Mouse (Mus musculus): ENCODE measurements around the gene Cfap43. TPM values are rescaled to one million over a fixed set of nuclear protein-coding genes. Genes with fewer than 3 reads are reported as not detected.

The Cfap43 gene
- polyA plus RNA-seq, 1 experiment, result not detected

DNA sequence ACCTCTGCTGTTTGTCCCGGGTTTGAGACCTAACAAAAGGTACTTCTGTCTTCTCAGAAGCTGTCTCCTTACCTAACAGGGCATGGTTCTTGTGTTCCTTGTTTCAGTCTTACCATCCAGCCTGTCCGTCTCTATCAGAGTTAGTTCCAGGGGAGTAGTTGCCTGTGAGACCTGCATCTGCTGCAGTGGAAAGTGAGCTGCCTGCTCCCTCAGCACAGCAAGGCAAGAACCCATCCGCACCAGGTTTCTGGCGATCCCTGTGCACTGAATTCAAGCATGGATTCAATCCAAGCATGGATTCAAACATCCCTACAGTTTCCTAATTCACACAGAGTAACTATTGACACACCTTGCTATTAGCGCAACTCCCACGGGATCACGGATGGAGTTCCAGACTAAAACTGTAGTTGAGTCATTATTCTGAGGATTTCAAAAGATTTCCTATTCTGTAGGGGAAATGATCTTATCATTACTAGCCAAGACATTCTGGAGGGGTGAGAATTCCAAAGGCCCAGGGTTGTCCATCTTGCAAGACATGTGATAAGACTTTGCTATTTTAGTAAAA, 48.9 kb downstream of the Cfap43 start:
- no peak for TF ChIP-seq CTCF (IDR thresholded peaks at IDR 0.05; ENCODE audit: extremely low read depth, insufficient read depth, insufficient read length, insufficient replicate concordance)
- H3K27ac ChIP-seq (ENCODE audit: insufficient read depth, low read length), result no peak overlapping the region
- WGBS, result 88% methylated on average over 7 of the region's 7 CpGs
- H3K4me1 ChIP-seq (ENCODE audit: control insufficient read depth, insufficient read depth, insufficient read length), result no peaks in the 10 kb centered on the region
- no peaks in the 10 kb centered on the region for H3K27me3 ChIP-seq (ENCODE audit: control insufficient read depth, insufficient read depth, low read length)
- DNase-seq (ENCODE audit: low read depth in 1 of 2, low spot score in 2 of 2), result no peak
- no peaks in the 10 kb centered on the region for H3K36me3 ChIP-seq (ENCODE audit: control insufficient read depth, insufficient read depth, low read length)
- H3K4me3 ChIP-seq (ENCODE audit: extremely low read depth, insufficient read depth, insufficient read length), result no peak overlapping the region

GRCm38 (mm10) chr19:47869516-47869915, 49.6 kb downstream of the Cfap43 start:
- no peak for TF ChIP-seq POLR2A (IDR thresholded peaks at IDR 0.05; ENCODE audit: low read depth, low read length)
- no peak for TF ChIP-seq CTCF (IDR thresholded peaks at IDR 0.05; ENCODE audit: extremely low read depth, insufficient read depth, insufficient read length, insufficient replicate concordance)
- no peaks in the 10 kb centered on the region for H3K4me1 ChIP-seq (ENCODE audit: control insufficient read depth, insufficient read depth, insufficient read length)
- DNase-seq (ENCODE audit: low read depth in 1 of 2, low spot score in 2 of 2), result no peak
- H3K27me3 ChIP-seq (ENCODE audit: control insufficient read depth, insufficient read depth, low read length), result no peaks in the 10 kb centered on the region
- no peak overlapping the region for H3K27ac ChIP-seq (ENCODE audit: insufficient read depth, low read length)
- H3K4me3 ChIP-seq (ENCODE audit: extremely low read depth, insufficient read depth, insufficient read length), result no peak overlapping the region
- 65% methylated on average over 3 of the region's 3 CpGs for WGBS
- no peaks in the 10 kb centered on the region for H3K36me3 ChIP-seq (ENCODE audit: control insufficient read depth, insufficient read depth, low read length)

- H3K36me3 ChIP-seq (ENCODE audit: control insufficient read depth, insufficient read depth, low read length), result no peaks in the 10 kb centered on the region
- TF ChIP-seq CTCF (IDR thresholded peaks at IDR 0.05; ENCODE audit: extremely low read depth, insufficient read depth, insufficient read length, insufficient replicate concordance), result no peak
- no peak for TF ChIP-seq POLR2A (IDR thresholded peaks at IDR 0.05; ENCODE audit: low read depth, low read length)
- no peaks in the 10 kb centered on the region for H3K4me1 ChIP-seq (ENCODE audit: control insufficient read depth, insufficient read depth, insufficient read length)
- no peak overlapping the region for H3K4me3 ChIP-seq (ENCODE audit: extremely low read depth, insufficient read depth, insufficient read length)
- no peak overlapping the region for H3K27ac ChIP-seq (ENCODE audit: insufficient read depth, low read length)
- no peaks in the 10 kb centered on the region for H3K27me3 ChIP-seq (ENCODE audit: control insufficient read depth, insufficient read depth, low read length)
- WGBS, result 81% methylated on average over 4 of the region's 4 CpGs
- DNase-seq (ENCODE audit: low read depth in 1 of 2, low spot score in 2 of 2), result no peak
Measured at GRCm38 (mm10) chr19:47868951-47869350, 50.1 kb downstream of the Cfap43 start.

- no peak for DNase-seq (ENCODE audit: low read depth in 1 of 2, low spot score in 2 of 2)
- H3K27me3 ChIP-seq (ENCODE audit: control insufficient read depth, insufficient read depth, low read length), result no peaks in the 10 kb centered on the region
- WGBS, result 66% methylated on average over 4 of the region's 4 CpGs
- no peak overlapping the region for H3K27ac ChIP-seq (ENCODE audit: insufficient read depth, low read length)
- H3K4me1 ChIP-seq (ENCODE audit: control insufficient read depth, insufficient read depth, insufficient read length), result no peaks in the 10 kb centered on the region
- H3K36me3 ChIP-seq (ENCODE audit: control insufficient read depth, insufficient read depth, low read length), result no peaks in the 10 kb centered on the region
- no peak overlapping the region for H3K4me3 ChIP-seq (ENCODE audit: extremely low read depth, insufficient read depth, insufficient read length)
- TF ChIP-seq POLR2A (IDR thresholded peaks at IDR 0.05; ENCODE audit: low read depth, low read length), result no peak
- no peak for TF ChIP-seq CTCF (IDR thresholded peaks at IDR 0.05; ENCODE audit: extremely low read depth, insufficient read depth, insufficient read length, insufficient replicate concordance)
Measured at GRCm38 (mm10) chr19:47867628-47868175, 51.4 kb downstream of the Cfap43 start.

DNA sequence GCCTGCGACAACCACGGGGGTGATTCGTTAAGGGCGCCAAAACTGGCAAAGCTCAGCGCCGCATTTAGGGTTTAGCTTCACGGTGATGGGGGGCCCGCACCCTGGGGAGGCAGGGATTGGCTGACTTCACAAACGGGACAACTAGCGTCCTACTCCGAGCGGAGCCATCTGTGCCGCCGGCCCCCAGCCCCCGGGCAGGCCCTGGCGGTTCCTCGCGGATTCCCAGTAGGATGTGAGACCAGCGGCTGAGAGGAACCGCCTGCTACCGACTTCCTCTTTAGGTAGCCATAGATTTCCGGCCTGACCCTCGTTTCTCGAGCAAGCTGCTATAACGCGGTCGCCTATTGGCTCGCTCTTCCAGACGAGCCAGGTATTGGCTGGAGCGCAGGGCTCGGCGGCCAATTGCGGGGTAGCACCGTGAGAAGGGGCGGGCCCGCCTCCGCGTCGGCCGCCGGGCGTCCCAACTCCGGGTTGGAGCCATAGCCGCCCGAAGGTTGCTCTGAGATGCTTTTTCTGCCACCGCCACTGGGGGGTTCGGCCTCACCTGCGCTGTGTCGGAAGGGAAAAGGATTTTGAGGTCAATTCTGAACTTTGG, 53.6 kb downstream of the Cfap43 start, which contains the start of gene Gsto2:
Gsto2 (plus strand) TSS at position 182 of the 595 bp plus-strand sequence.
- no peaks in the 10 kb centered on the region for H3K27me3 ChIP-seq (ENCODE audit: control insufficient read depth, insufficient read depth, low read length)
- no peaks in the 10 kb centered on the region for H3K36me3 ChIP-seq (ENCODE audit: control insufficient read depth, insufficient read depth, low read length)
- peak within 1 kb of the TSS; percentile 91 for H3K4me3 ChIP-seq (ENCODE audit: extremely low read depth, insufficient read depth, insufficient read length)
- peak; percentile 66 for TF ChIP-seq POLR2A (IDR thresholded peaks at IDR 0.05; ENCODE audit: low read depth, low read length)
- TF ChIP-seq CTCF (IDR thresholded peaks at IDR 0.05; ENCODE audit: extremely low read depth, insufficient read depth, insufficient read length, insufficient replicate concordance), result peak; percentile 59; the same call in 1 of the 2 replicates
- WGBS, result under 1% methylated on average over 49 of the region's 49 CpGs
- peak within 1 kb of the TSS; percentile 89 for H3K27ac ChIP-seq (ENCODE audit: insufficient read depth, low read length)
- peak; percentile 92 to 94 for DNase-seq (ENCODE audit: low read depth in 1 of 2, low spot score in 2 of 2)
- no peaks in the 10 kb centered on the region for H3K4me1 ChIP-seq (ENCODE audit: control insufficient read depth, insufficient read depth, insufficient read length)

GRCm38 (mm10) chr19:47864721-47865120, 54.4 kb downstream of the Cfap43 start:
- no peaks in the 10 kb centered on the region for H3K36me3 ChIP-seq (ENCODE audit: control insufficient read depth, insufficient read depth, low read length)
- H3K4me3 ChIP-seq (ENCODE audit: extremely low read depth, insufficient read depth, insufficient read length), result no peak overlapping the region
- H3K27ac ChIP-seq (ENCODE audit: insufficient read depth, low read length), result no peak overlapping the region
- DNase-seq (ENCODE audit: low read depth in 1 of 2, low spot score in 2 of 2), result no peak
- H3K27me3 ChIP-seq (ENCODE audit: control insufficient read depth, insufficient read depth, low read length), result no peaks in the 10 kb centered on the region
- H3K4me1 ChIP-seq (ENCODE audit: control insufficient read depth, insufficient read depth, insufficient read length), result no peaks in the 10 kb centered on the region
- TF ChIP-seq POLR2A (IDR thresholded peaks at IDR 0.05; ENCODE audit: low read depth, low read length) (no peak), CTCF (IDR thresholded peaks at IDR 0.05; ENCODE audit: extremely low read depth, insufficient read depth, insufficient read length, insufficient replicate concordance) (no peak)
- 88% methylated on average over 7 of the region's 7 CpGs for WGBS

DNA sequence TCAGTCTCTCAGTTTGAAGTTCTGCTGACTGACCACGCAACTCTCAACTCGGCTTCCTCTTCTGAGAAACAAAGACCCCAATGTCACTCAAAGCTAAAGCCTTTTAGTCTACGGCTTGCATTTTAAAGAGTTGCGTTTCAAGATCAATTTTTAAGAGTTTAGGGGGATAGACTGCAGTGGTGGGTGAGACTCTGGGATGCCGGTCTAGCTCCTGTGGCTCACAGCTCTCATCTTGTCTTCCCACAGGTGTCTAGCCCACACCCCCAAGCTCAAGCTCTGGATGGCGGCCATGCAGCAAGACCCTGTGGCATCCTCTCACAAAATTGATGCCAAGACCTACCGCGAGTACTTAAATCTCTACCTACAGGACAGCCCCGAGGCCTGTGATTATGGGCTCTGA, 55.0 kb downstream of the Cfap43 start:
- no peak for DNase-seq (ENCODE audit: low read depth in 1 of 2, low spot score in 2 of 2)
- Histone ChIP-seq H3K36me3 (ENCODE audit: control insufficient read depth, insufficient read depth, low read length) (no peaks in the 10 kb centered on the region), H3K4me1 (ENCODE audit: control insufficient read depth, insufficient read depth, insufficient read length) (no peaks in the 10 kb centered on the region), H3K27ac (ENCODE audit: insufficient read depth, low read length) (no peak overlapping the region), H3K27me3 (ENCODE audit: control insufficient read depth, insufficient read depth, low read length) (no peaks in the 10 kb centered on the region), H3K4me3 (ENCODE audit: extremely low read depth, insufficient read depth, insufficient read length) (no peak overlapping the region)
- TF ChIP-seq CTCF (IDR thresholded peaks at IDR 0.05; ENCODE audit: extremely low read depth, insufficient read depth, insufficient read length, insufficient replicate concordance), result no peak
- no peak for TF ChIP-seq POLR2A (IDR thresholded peaks at IDR 0.05; ENCODE audit: low read depth, low read length)
- WGBS, result 95% methylated on average over 9 of the region's 9 CpGs
